Mouse (Mus musculus) adipocyte (in vitro differentiated cells): ENCODE measurements around the gene Fam8a1.

ENCODE experiments used
- DNase-seq: peaks from one replicate; pipeline ENCODE4 v3.0.0-alpha.2; 2016; ENCODE audit warnings: low spot score

The Fam8a1 gene

GRCm38 (mm10) chr13:46669048-46669619 is at the start of gene Fam8a1:
Fam8a1 (plus strand) TSS chr13:46669522.
- peak; percentile 86 for DNase-seq

DNA sequence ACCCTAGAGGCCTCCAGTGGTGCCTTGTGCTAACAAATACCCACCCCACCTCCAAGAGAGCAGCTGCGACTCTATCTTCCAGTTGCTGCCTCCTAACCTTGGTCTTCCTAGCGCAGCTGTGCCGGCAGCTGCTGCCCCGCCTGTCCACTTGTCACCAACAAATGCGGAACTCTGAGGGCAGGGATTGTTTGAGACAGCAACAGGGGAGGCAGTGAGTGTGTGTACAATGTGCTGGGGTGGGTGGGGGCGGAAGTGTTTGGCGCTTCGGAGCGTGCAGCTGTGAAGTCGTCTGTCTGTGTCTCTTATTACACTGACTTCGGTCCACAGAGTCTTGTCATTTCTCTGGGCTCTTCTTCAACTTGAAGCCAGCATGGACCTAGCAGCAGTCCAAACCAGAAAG is 49.7 kb upstream of the Fam8a1 start:
- no peak for DNase-seq

- DNase-seq: no peak
These were observed 48.2 kb upstream of the Fam8a1 start for GRCm38 (mm10) chr13:46620964-46621757.

DNA sequence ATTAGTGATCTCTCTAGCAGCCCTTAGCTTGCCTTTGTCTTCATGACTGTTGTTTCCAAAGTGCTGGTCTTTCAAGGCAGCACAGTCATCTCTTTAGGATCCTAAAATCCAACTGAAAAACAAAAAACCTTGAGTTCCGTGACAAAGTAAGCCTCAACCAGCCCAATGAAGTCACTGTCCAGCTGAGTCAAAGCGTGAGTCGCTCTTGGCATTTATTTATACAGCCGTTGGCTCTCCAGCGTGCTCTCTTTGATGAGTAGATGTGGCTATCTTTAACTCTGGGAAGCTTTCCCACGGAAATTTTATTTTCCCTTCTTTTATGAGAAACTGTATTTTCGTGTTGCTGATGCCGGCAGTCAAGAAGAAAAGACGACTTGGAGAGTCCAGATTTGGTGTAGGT is 42.7 kb upstream of the Fam8a1 start:
- DNase-seq: peak; percentile 3

DNA sequence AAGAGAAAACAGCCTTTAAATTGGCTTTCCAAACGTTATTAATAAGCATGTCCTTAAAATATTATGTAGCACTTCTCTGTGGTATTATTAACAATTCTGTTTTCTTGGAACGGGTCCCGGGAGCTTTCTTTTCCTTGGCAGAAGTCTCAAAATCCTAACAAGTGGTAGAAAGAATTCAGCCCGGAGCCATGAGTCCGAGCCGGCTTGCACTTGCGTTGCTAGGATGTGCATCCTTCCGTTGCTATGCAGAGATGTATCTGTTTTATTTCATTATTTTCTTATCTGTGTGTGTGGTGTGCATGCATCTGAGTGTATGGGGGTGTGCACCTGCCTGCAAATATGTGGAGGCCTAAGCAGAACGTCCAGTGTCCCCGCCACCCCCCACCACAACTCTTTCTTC is 41.5 kb upstream of the Fam8a1 start:
- DNase-seq: peak; percentile 4

DNA sequence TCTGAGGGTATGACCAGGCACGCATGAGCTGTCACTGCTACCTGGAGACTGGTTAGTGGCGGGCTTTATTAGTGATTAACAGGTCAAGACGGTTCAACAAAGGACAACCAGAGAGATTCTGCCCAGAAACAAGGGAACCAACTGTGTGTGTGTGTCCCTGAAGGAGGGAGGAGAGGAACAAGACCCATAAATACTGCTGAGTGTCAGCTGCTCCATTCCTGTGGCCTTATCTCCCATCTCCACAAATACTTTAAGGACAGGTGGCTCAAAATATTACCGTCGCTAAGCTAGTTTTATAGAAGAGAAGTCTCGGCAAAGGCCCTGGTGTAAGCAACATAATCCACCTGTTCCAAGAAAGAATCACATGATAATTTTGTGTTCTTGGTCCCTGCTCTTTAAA is 39.9 kb upstream of the Fam8a1 start:
- DNase-seq: no peak

- no peak for DNase-seq
These were observed 36.5 kb upstream of the Fam8a1 start for GRCm38 (mm10) chr13:46632796-46633195.

GRCm38 (mm10) chr13:46633320-46634132 is 35.8 kb upstream of the Fam8a1 start:
- DNase-seq: no peak

- no peak for DNase-seq
These were observed 35.2 kb upstream of the Fam8a1 start for GRCm38 (mm10) chr13:46634133-46634488.

GRCm38 (mm10) chr13:46640608-46641468 is 28.5 kb upstream of the Fam8a1 start:
- no peak for DNase-seq

GRCm38 (mm10) chr13:46642318-46642717 is 27.0 kb upstream of the Fam8a1 start:
- DNase-seq: no peak

- no peak for DNase-seq
These were observed 25.1 kb upstream of the Fam8a1 start for GRCm38 (mm10) chr13:46644175-46644574.

- DNase-seq: no peak
These were observed 23.8 kb upstream of the Fam8a1 start for GRCm38 (mm10) chr13:46645476-46645875.

DNA sequence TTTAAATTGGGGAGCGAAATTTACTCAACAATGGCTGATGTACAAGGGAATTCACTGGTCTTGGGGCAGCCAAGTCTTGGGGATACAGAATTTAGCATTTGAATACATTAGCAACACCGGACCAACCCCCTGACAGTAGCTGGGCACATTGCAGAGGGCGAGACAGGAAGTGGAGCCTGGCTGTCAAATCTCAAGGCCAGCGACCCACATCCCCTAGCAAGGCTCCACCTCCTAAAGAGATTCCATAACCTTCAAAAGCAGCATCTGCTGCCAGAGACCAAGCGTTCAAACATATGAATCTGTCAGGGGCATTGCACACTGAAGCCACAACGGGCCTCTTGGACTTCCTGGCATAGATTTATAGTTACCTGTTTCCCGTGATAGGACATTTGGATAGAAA is 17.5 kb upstream of the Fam8a1 start:
- no peak for DNase-seq

GRCm38 (mm10) chr13:46652671-46653070 is 16.7 kb upstream of the Fam8a1 start:
- DNase-seq: no peak

DNA sequence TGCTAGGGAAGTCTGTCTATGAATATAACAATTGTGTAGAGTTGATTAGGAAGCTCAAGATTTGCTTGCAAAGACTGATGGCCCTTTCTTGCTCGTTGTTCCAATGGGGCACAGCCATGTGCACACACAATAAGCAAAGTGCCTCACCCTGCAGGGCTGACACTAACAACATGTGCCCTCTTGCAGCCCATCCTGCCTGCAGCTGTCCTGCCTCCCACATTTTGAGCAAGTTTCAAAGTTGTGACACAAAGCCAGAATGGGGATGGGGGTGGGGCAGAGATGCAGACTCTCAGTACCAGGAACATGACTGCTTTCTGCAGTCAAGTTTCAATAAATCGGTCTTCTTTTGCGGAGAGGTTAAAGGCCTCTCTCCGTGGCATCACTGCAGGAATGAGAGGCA is 15.7 kb upstream of the Fam8a1 start:
- DNase-seq: no peak

DNA sequence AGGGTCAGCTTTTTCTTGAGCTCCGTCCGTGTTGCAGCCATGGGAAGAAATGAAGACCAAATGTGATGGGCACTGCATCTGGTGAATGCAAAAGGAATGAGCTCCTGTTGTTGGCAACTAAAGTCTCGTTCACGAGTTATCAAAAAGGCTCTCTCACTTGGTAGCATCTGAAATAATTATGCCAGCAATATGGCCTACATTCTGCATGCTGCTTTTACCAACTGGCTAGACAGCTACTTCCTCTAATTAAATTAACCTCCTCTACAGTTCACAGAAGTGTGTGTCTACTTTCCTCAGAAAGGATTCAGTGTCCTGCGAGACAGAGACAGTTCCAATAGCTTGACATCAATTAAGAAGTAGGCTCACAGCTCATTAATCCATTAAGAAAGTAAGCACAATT is 14.8 kb upstream of the Fam8a1 start:
- DNase-seq: no peak

- DNase-seq: no peak
These were observed 10.1 kb upstream of the Fam8a1 start for GRCm38 (mm10) chr13:46659211-46659610.

GRCm38 (mm10) chr13:46663461-46663964 is 5.8 kb upstream of the Fam8a1 start:
- DNase-seq: peak; percentile 56

GRCm38 (mm10) chr13:46669620-46670271 is 424 bp downstream of the Fam8a1 start:
- DNase-seq: no peak

DNA sequence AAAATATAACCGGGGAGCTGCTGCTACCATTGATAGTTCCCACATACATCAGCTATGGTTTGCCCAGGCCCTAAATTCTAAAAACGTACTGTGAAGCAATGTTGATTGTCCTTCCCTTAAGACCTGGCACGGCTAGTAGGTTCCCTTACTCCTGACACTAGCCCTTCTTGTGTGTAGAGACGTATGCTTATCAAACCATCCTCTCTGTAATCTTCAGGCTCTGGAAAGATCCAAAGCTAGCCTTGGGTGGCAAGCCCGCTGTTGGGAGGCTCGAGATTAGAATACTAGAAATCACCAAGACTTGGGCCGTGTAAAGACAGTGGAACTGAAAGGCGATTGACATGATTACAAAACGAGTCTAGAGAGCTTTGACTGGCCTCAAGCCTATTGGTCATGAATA is 1.2 kb downstream of the Fam8a1 start:
- DNase-seq: no peak
